Comparison of ENCODE assay signal across 8 mouse cellular contexts in the genomic region with DNA sequence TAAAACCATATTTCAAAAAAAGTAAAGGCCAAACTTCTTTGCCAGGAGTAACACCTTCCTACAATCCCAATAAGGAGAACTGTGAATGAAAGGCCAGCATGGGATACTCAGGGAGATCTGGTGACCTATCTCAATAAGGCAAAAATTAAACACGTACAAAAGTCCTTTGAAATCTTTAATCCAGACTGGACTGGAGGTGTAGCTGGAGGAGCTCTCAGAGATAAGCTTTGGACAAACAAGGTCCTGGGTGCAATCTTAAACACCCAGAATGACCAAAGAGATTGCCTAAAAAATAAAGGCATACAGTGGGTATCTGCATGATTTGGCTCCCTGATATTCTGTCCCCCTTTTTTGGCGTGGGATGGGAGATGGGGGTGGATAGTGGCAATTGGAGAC. TPM values are rescaled to one million over a fixed set of nuclear protein-coding genes. Genes with fewer than 3 reads are reported as not detected.
A peak's percentile ranks its signal among the peaks of the same experiment; 100 is the strongest.
DNase-seq lines count a peak whose midpoint lies in the region; ATAC-seq lines count a peak whose summit lies in the region.

No protein-coding gene starts in this region.

- no peaks in the 10 kb centered on the region for H3K27me3 ChIP-seq in lung, embryonic 16.5 days (ENCODE audit: control insufficient read depth, insufficient read depth, low read depth, low read length)
- no peaks in the 10 kb centered on the region for H3K27me3 ChIP-seq in limb, embryonic 10.5 days (ENCODE audit: low read depth, poor library complexity, severe bottlenecking)
- no peaks in the 10 kb centered on the region for H3K27me3 ChIP-seq in neural tube, embryonic 15.5 days (replicated peaks)

- no peak for ATAC-seq in lung, embryonic 16.5 days (ENCODE audit: low read depth)
- peak; percentile 10; the same call in 1 of the 2 replicates for ATAC-seq in erythroblast, adult 5-6 weeks (replicated peaks; ENCODE audit: low FRiP score, poor library complexity, severe bottlenecking)
- ATAC-seq in neural tube, embryonic 15.5 days (ENCODE audit: low FRiP score) = no peak

- no peaks in the 10 kb centered on the region for H3K36me3 ChIP-seq in lung, embryonic 16.5 days (ENCODE audit: control insufficient read depth, insufficient read depth, low read length)
- peaks cover 15% of the 10 kb centered on the region for H3K36me3 ChIP-seq in limb, embryonic 10.5 days
- no peaks in the 10 kb centered on the region for H3K36me3 ChIP-seq in neural tube, embryonic 15.5 days

- WGBS in lung, embryonic 16.5 days = 41% methylated on average over 2 of the region's 2 CpGs
- WGBS in limb, embryonic 10.5 days = 91% methylated on average over 2 of the region's 2 CpGs
- 78% methylated on average over 2 of the region's 2 CpGs for WGBS in neural tube, embryonic 15.5 days

- H3K4me2 ChIP-seq in lung, embryonic 16.5 days (ENCODE audit: low read depth, low read length) = peak overlapping the region; percentile 64
- H3K4me2 ChIP-seq in neural tube, embryonic 15.5 days = peak overlapping the region; percentile 62

- no peak for DNase-seq in lung, postnatal 10 days
- DNase-seq in limb, embryonic 10.5 days (ENCODE audit: low spot score) = no peak
- DNase-seq in urinary bladder, postnatal 25 days (ENCODE audit: low spot score) = no peak
- DNase-seq in left cerebral cortex, adult 18-20 months (ENCODE audit: low spot score in 2 of 2) = no peak
- DNase-seq in thymus, postnatal 36 days = no peak

- peak overlapping the region; percentile 81 for H3K27ac ChIP-seq in lung, embryonic 16.5 days (ENCODE audit: low read length)
- H3K27ac ChIP-seq in limb, embryonic 10.5 days = no peak overlapping the region; the same call in 1 of the 2 replicates
- H3K27ac ChIP-seq in neural tube, embryonic 15.5 days (replicated peaks) = peak overlapping the region; percentile 99; the same call in 1 of the 2 replicates

- peaks cover 22% of the 10 kb centered on the region for H3K4me1 ChIP-seq in lung, embryonic 16.5 days (replicated peaks; ENCODE audit: control insufficient read depth, insufficient read depth, low read length)
- peaks cover 15% of the 10 kb centered on the region for H3K4me1 ChIP-seq in limb, embryonic 10.5 days
- H3K4me1 ChIP-seq in neural tube, embryonic 15.5 days = peaks cover 36% of the 10 kb centered on the region

- H3K9ac ChIP-seq in lung, embryonic 16.5 days (ENCODE audit: low read length) = peak overlapping the region; percentile 96
- peak overlapping the region; percentile 98; the same call in 1 of the 2 replicates for H3K9ac ChIP-seq in neural tube, embryonic 15.5 days (replicated peaks)

- H3K4me3 ChIP-seq in lung, embryonic 16.5 days (ENCODE audit: low read length) = peak overlapping the region; percentile 92
- peak overlapping the region; percentile 96 for H3K4me3 ChIP-seq in limb, embryonic 10.5 days
- peak overlapping the region; percentile 99 for H3K4me3 ChIP-seq in neural tube, embryonic 15.5 days (replicated peaks)

- no peaks in the 10 kb centered on the region for H3K9me3 ChIP-seq in lung, embryonic 16.5 days (ENCODE audit: control insufficient read depth, low read length)
- no peaks in the 10 kb centered on the region for H3K9me3 ChIP-seq in limb, embryonic 10.5 days (replicated peaks)
- H3K9me3 ChIP-seq in neural tube, embryonic 15.5 days (replicated peaks) = no peaks in the 10 kb centered on the region

RNA-seq across cellular contexts. Expression of gene Serinc3, which starts 1.4 kb away (rescaled TPM):
- polyA plus RNA-seq in lung, embryonic 16.5 days (2015; fragmentation: Nextera tagmentation; extraction: Ambion mirVana) = 71.5 and 72.8 TPM in 2 replicates
- total RNA-seq in erythroblast, adult 5-6 weeks (2015; ENCODE audit: low replicate concordance) = 1,365 and 1,400 TPM in 2 replicates
- 1,814 and 2,055 TPM in 2 replicates for total RNA-seq in erythroblast, adult 5-6 weeks (2017; ENCODE audit: low replicate concordance)
- 17.3 and 20.4 TPM in 2 replicates for polyA plus RNA-seq in limb, embryonic 10.5 days (2016; fragmentation: Nextera tagmentation; extraction: Ambion mirVana)
- 33.6 and 41.2 TPM in 2 replicates for polyA plus RNA-seq in neural tube, embryonic 15.5 days (2015; fragmentation: Nextera tagmentation; extraction: Ambion mirVana)
- 100 to 1,000 TPM; 223 to 236 TPM for total RNA-seq in left cerebral cortex, adult 18-20 months (2021)

RNA-seq across cellular contexts. Expression of gene Pkig, which starts 14.6 kb away (rescaled TPM):
- 133 and 134 TPM in 2 replicates for polyA plus RNA-seq in lung, embryonic 16.5 days (2015; fragmentation: Nextera tagmentation; extraction: Ambion mirVana)
- 15.0 and 25.0 TPM in 2 replicates for total RNA-seq in erythroblast, adult 5-6 weeks (2015; ENCODE audit: low replicate concordance)
- 23.4 and 25.2 TPM in 2 replicates for total RNA-seq in erythroblast, adult 5-6 weeks (2017; ENCODE audit: low replicate concordance)
- polyA plus RNA-seq in limb, embryonic 10.5 days (2016; fragmentation: Nextera tagmentation; extraction: Ambion mirVana) = 191 and 204 TPM in 2 replicates
- 107 and 110 TPM in 2 replicates for polyA plus RNA-seq in neural tube, embryonic 15.5 days (2015; fragmentation: Nextera tagmentation; extraction: Ambion mirVana)
- total RNA-seq in left cerebral cortex, adult 18-20 months (2021) = 100 to 1,000 TPM; 130 to 132 TPM

RNA-seq across cellular contexts. Expression of gene Ttpal, which starts 41.5 kb away (rescaled TPM):
- 29.5 and 31.2 TPM in 2 replicates for polyA plus RNA-seq in lung, embryonic 16.5 days (2015; fragmentation: Nextera tagmentation; extraction: Ambion mirVana)
- total RNA-seq in erythroblast, adult 5-6 weeks (2015; ENCODE audit: low replicate concordance) = 6.5 and 10.0 TPM in 2 replicates
- total RNA-seq in erythroblast, adult 5-6 weeks (2017; ENCODE audit: low replicate concordance) = 5.5 and 8.8 TPM in 2 replicates
- polyA plus RNA-seq in limb, embryonic 10.5 days (2016; fragmentation: Nextera tagmentation; extraction: Ambion mirVana) = 29.5 and 37.4 TPM in 2 replicates
- polyA plus RNA-seq in neural tube, embryonic 15.5 days (2015; fragmentation: Nextera tagmentation; extraction: Ambion mirVana) = 37.5 and 39.1 TPM in 2 replicates
- total RNA-seq in left cerebral cortex, adult 18-20 months (2021) = 10 to 100 TPM; 66.3 to 68.8 TPM
